ENCODE assay signal across 1 mouse cellular context in the genomic region with DNA sequence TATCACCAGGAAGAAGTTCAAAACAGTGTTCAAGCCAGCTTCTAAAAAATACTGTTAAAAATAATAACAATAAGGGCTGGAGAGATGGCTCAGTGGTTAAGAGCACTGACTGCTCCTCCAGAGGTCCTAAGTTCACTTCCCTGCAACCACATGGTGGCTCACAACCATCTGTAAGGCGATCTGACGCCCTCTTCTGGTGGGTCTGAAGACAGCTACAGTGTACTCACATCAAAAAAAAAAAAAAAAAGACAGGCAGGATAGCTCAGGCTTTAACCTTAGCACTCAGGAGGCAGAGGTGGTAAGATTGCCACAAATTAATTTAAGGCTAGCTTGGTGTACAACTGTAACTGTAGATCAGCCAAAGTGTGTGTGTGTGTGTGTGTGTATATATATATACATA.
TF ChIP-seq lines count a peak whose summit lies in the region.

No protein-coding gene starts in this region.

TF ChIP-seq in MEL, 35 proteins besides CTCF, POLR2A, EP300 and RAD21 (continued from another document):
- TF ChIP-seq ZC3H11A (IDR thresholded peaks at IDR 0.05; ENCODE audit: low read depth, low read length) (peak; percentile 14; the same call in 1 of the 2 replicates), UBTF (IDR thresholded peaks at IDR 0.05; ENCODE audit: borderline replicate concordance, insufficient read depth, low read depth, low read length) (no peak)
TF ChIP-seq in MEL: peak in this region for 7.
